ENCODE assay signal across 11 mouse cellular contexts in genomic region chr6:140697994-140698393, GRCm38 (mm10). TPM values are rescaled to one million over a fixed set of nuclear protein-coding genes. Genes with fewer than 3 reads are reported as not detected.
A peak's percentile ranks its signal among the peaks of the same experiment; 100 is the strongest.
DNase-seq lines count a peak whose midpoint lies in the region; ATAC-seq lines count a peak whose summit lies in the region.
"Had no signal": no experiment of that assay in that cellular context is flagged by ENCODE, and none has a peak within 500 bp of the region (broad histone marks: within the 10 kb centered on the region; RNA-seq: fewer than 3 reads in every experiment).

No protein-coding gene starts in this region.

- no peak overlapping the region for H3K4me2 ChIP-seq in embryonic facial prominence, embryonic 14.5 days (ENCODE audit: low read depth, low read length)
- no peak overlapping the region for H3K4me2 ChIP-seq in forebrain, embryonic 16.5 days (ENCODE audit: low read length)
- H3K4me2 ChIP-seq: midbrain, embryonic 13.5 days had no signal

- no peak overlapping the region for H3K4me3 ChIP-seq in embryonic facial prominence, embryonic 14.5 days (ENCODE audit: low read depth, low read length)
- H3K4me3 ChIP-seq in embryonic facial prominence, embryonic 10.5 days: no peak overlapping the region
- no peak overlapping the region for H3K4me3 ChIP-seq in forebrain, embryonic 16.5 days (replicated peaks; ENCODE audit: low read length)
- H3K4me3 ChIP-seq: midbrain, embryonic 13.5 days had no signal

- DNase-seq in embryonic facial prominence, embryonic 14.5 days (ENCODE audit: low spot score): peak; percentile 79
- DNase-seq in embryonic facial prominence, embryonic 10.5 days (ENCODE audit: low spot score): no peak
- DNase-seq in layer of hippocampus, adult 9-11 months: peak; percentile 88
- peak; percentile 20 for DNase-seq in lung, postnatal 25 days (ENCODE audit: low spot score)
- no peak for DNase-seq in ovary, postnatal 14 days (ENCODE audit: low spot score)
- no peak for DNase-seq in natural killer cell, adult 2 months (ENCODE audit: low spot score in 2 of 2)
- DNase-seq: heart, postnatal 14 days had no signal

- ATAC-seq in embryonic facial prominence, embryonic 14.5 days (ENCODE audit: low read depth): no peak
- ATAC-seq in forebrain, embryonic 16.5 days: peak; percentile 76
- no peak for ATAC-seq in granulocyte monocyte progenitor cell, adult 5-6 weeks (replicated peaks; ENCODE audit: poor library complexity, severe bottlenecking)
- ATAC-seq: midbrain, embryonic 13.5 days had no signal

- H3K9ac ChIP-seq in embryonic facial prominence, embryonic 14.5 days (ENCODE audit: low read depth, low read length): no peak overlapping the region
- no peak overlapping the region for H3K9ac ChIP-seq in forebrain, embryonic 16.5 days (replicated peaks; ENCODE audit: low read depth, low read length)
- H3K9ac ChIP-seq: midbrain, embryonic 13.5 days had no signal

- H3K9me3 ChIP-seq in embryonic facial prominence, embryonic 14.5 days (ENCODE audit: control insufficient read depth, low read length): peaks cover 4% of the 10 kb centered on the region; the same call in 1 of the 2 replicates
- H3K9me3 ChIP-seq in embryonic facial prominence, embryonic 10.5 days: no peaks in the 10 kb centered on the region
- no peaks in the 10 kb centered on the region for H3K9me3 ChIP-seq in forebrain, embryonic 16.5 days (ENCODE audit: control insufficient read depth, low read length)
- H3K9me3 ChIP-seq: midbrain, embryonic 13.5 days had no signal

- no peaks in the 10 kb centered on the region for H3K27me3 ChIP-seq in embryonic facial prominence, embryonic 14.5 days (replicated peaks; ENCODE audit: control insufficient read depth, insufficient read depth, low read length)
- H3K27me3 ChIP-seq in embryonic facial prominence, embryonic 10.5 days (replicated peaks; ENCODE audit: low read depth, poor library complexity, severe bottlenecking): no peaks in the 10 kb centered on the region
- H3K27me3 ChIP-seq in forebrain, embryonic 16.5 days (replicated peaks; ENCODE audit: control insufficient read depth, insufficient read depth, low read length): no peaks in the 10 kb centered on the region
- H3K27me3 ChIP-seq: midbrain, embryonic 13.5 days had no signal

- H3K4me1 ChIP-seq in embryonic facial prominence, embryonic 14.5 days (ENCODE audit: control insufficient read depth, insufficient read depth, low read length): peaks cover 17% of the 10 kb centered on the region; the same call in 1 of the 2 replicates
- H3K4me1 ChIP-seq in embryonic facial prominence, embryonic 10.5 days: no peaks in the 10 kb centered on the region
- peaks cover 11% of the 10 kb centered on the region for H3K4me1 ChIP-seq in forebrain, embryonic 16.5 days (replicated peaks; ENCODE audit: control insufficient read depth, insufficient read depth, low read length)

- H3K27ac ChIP-seq in embryonic facial prominence, embryonic 14.5 days (replicated peaks; ENCODE audit: low read depth, low read length): no peak overlapping the region
- no peak overlapping the region for H3K27ac ChIP-seq in embryonic facial prominence, embryonic 10.5 days (replicated peaks)
- H3K27ac ChIP-seq in forebrain, embryonic 16.5 days (ENCODE audit: low read length): no peak overlapping the region
- H3K27ac ChIP-seq: midbrain, embryonic 13.5 days had no signal

- 59% methylated on average over 11 of the region's 11 CpGs for WGBS in embryonic facial prominence, embryonic 14.5 days
- 92% methylated on average over 11 of the region's 11 CpGs for WGBS in embryonic facial prominence, embryonic 10.5 days
- WGBS in forebrain, embryonic 16.5 days: 61% methylated on average over 11 of the region's 11 CpGs

- no peaks in the 10 kb centered on the region for H3K36me3 ChIP-seq in embryonic facial prominence, embryonic 14.5 days (ENCODE audit: control insufficient read depth, insufficient read depth, low read length)
- H3K36me3 ChIP-seq in embryonic facial prominence, embryonic 10.5 days (replicated peaks): no peaks in the 10 kb centered on the region
- H3K36me3 ChIP-seq in forebrain, embryonic 16.5 days (ENCODE audit: control insufficient read depth, insufficient read depth): no peaks in the 10 kb centered on the region
- H3K36me3 ChIP-seq: midbrain, embryonic 13.5 days had no signal

RNA-seq across cellular contexts. Expression of gene Gm11077, which starts 31.1 kb away (rescaled TPM):
- not detected in 2 replicates for polyA plus RNA-seq in embryonic facial prominence, embryonic 14.5 days (2014; fragmentation: Nextera tagmentation; extraction: Ambion mirVana)
- polyA plus RNA-seq in embryonic facial prominence, embryonic 10.5 days (2016; fragmentation: Nextera tagmentation; extraction: Ambion mirVana): not detected in 2 replicates
- polyA plus RNA-seq in forebrain, embryonic 16.5 days (2015; fragmentation: Nextera tagmentation; extraction: Ambion mirVana): not detected in 2 replicates
- not detected in 2 replicates for total RNA-seq in granulocyte monocyte progenitor cell, adult 5-6 weeks (2014; fragmentation: Nextera tagmentation)
- total RNA-seq in granulocyte monocyte progenitor cell, adult 5-6 weeks (2017): not detected in 2 replicates
- total RNA-seq: heart, postnatal 14 days had no signal
- polyA plus RNA-seq: midbrain, embryonic 13.5 days; spleen, adult 2 months had no signal

Comparison
In these comparisons a context has a peak if more than half of its experiments do, and no peak if none do; other contexts are left out.
1. DNase-seq: peak in embryonic facial prominence, embryonic 14.5 days (single experiment), layer of hippocampus, adult 9-11 months (single experiment) and lung, postnatal 25 days (single experiment); none in embryonic facial prominence, embryonic 10.5 days (single experiment), ovary, postnatal 14 days (single experiment) and natural killer cell, adult 2 months (0 of 2).